Mouse (Mus musculus) kidney, postnatal 4 days (tissue): ENCODE results near the gene Spryd7.
"Not testable (repeated sequence)": the region's sequence is repeated elsewhere in the genome, so short reads cannot be mapped to it uniquely, and the experiment has no call there.

Experiments
- DNase-seq, 2 experiments: peaks; one replicate each; pipeline ENCODE4 v3.0.0; 2021; ENCODE audit warnings: mixed read lengths in 2 of 2

Spryd7 gene

DNA sequence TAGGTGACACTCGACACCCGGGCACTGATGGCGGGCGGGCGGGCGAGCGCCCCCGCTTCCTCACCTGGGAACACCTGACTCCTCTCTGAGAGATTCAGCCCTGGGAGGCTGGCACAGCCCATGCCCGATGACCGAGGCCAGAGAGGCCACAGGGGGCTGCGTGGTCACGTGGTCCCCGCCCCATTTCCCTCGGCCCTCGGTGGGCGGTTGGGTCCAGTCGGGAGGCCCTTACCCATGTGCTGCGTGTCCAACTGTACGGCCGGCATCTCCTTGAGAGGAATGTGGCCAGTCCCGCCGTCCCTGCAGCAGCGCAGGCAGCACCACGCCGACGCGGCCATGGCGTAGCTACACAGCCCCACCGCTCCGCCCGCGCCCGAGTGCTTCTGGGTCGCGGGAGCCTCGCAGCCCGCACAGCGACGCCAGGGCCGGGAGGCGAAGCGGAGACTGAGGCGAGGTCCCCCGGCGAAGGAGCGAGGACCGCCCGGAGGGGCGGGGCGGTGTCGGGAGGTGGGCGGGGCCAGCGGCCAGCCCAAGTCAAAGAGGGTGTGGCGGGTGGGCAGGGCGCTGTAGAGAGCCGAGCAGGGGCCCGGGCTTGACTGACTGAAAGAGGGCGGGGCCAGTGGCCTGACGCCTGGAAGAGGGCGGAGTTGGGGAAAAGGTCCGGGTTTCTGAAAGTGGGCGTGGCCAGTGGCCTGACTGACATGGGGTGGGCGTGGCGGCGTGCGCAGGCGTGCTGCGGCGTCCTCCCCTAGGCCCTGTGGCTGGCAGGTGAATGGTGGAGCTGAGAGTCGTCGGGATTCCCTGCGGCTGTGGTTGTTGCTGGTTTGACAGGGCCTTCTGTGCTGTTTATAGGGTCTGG is at the start of gene Spryd7:
Gene Spryd7, minus strand, starts transcription at position 598 of the 859 bp plus-strand sequence.
- DNase-seq = peak; percentile 97 to 98

DNA sequence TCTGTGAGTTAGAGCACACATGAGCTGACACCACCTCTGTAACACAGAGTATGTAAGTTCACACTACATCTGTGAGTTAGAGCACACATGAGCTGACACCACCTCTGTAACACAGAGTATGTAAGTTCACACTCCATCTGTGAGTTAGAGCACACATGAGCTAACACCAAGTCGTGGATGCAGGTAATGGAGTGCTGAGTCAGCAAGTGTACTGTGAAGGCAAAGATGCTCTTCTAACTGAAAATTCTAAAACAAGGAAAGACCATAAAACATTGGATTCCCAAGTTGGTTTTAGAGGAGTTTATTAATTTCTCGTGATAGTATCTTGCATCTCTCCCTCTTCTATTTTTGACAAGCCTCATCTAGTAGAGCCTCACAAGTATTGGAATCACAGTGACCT is 49.4 kb upstream of the Spryd7 start:
- DNase-seq = not testable (repeated sequence)

DNA sequence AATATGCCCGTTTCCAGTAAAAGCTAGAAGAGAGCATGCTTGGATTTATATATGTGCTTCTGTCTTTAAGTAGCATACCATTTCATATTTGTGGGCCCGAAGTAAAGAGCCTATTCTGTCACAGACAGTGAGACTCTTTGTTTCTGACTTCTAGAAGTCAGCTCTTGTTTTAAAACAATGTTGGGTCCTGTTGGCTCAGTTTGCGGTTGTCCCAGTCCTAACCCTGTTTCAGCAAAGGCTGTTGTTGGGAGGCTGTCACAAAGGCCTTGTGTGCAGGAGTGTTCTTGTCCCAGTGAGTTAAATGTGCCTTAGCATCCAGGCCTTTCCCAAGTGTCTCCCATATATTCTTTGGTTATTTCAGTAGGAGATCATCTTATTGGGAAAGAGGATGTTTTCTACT is 47.4 kb upstream of the Spryd7 start:
- DNase-seq = no peak

DNA sequence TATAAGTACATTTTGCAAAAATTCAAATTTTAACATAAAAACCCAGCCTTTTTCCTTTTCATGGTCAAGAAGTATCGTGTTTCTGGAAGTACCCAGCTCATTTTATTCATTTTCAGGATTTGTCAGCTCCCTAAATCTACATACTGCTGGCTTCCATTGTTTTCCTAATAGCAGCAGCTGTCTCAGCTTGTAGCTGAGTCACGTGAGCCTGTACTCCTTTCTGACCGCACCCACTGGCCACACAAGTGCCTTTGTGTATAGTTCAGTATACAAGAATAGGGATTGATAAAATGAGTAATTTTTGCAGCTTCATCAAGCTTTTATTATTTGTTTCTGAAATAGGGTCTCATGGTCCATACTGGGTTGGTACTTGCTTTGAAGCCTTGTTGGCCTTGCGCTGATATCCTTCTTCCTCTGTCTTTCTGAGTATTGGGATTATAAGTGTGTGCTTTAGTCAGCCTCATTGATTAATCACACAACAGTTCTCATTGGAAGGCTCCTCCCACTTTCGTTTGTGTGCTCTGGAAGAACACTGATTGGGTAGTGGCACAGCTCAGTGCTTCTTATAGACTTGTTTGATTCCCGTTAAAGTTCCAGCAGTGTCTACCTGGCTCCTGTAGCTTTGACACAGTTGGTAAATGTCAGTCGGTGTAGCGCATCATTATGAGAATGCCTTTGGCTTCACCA is 46.5 kb upstream of the Spryd7 start:
- no peak for DNase-seq

DNA sequence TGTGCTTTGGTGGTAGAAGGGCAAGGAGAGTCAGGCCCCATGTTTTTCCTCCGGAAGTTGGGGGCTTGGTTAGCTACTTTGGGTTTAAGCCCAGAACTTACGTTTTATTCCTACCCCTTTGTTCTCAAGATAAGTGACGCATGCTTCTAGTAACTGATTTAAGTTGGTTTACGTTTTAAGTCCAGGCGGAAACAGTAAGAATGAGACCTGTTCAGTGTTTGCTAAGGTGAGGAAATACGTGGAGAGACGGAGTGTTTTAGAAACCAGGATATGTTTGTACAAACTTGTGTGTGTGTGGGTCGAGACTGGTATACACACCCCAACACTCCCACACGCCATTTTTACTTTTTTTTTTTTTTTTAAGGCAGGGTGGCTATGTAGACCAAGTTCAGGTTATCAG is 44.7 kb upstream of the Spryd7 start:
- DNase-seq = no peak

DNA sequence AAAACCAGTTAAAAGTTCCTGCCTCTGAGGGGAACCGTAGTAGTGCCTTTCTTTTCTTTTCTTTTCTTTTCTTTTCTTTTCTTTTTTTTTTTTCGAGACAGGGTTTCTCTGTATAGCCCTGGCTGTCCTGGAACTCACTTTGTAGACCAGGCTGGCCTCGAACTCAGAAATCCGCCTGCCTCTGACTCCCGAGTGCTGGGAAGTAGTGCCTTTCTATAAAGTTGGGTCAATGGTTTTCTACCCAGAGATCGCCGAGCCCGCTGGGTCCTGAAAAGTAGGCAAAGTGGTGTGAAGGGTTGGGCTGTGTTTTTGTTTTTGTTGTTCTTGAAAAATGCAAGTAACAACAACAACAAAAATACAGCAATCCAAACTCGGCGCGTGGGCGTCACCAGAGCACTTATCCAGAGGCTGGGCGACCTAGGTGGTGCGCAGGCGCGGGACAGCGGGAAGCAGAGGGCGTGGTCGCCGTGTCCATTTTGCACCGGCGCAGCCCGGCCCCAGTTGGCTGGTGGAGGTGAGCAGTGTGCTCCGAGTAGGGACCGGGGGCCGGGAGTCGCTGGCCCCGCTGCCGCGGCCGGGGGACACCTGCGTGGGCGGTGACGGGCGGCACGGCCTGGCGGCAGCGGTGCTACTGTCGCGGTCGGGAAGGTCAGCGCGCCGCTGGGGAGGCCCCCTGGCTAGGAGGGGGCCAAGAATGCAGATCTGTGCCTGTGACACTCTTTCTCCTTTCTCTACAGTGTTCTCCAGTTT is 42.5 kb upstream of the Spryd7 start:
- DNase-seq = peak; percentile 93 to 96

DNA sequence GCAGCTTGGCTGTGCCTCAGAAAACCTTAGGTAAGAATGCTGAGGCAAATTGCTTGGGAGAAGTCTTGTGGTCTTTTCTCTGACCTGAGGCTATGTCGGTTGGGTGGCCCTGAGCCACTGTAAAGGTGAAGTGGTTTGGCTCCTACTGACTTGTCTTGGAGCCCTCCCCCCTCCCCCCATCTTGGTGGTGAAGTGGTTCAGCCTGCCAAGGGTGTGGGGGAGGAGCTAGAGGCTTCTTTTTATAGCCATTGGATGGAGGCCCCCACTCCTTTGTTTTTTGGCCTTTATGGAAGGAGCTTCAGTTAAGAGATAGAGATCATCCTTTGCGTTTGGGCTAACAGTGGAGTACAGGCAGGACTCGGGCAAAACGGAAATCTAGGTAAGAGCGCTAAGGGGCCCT is 41.3 kb upstream of the Spryd7 start, which contains the start of gene Trim13:
Gene Trim13, plus strand, starts transcription at position 280 of the 400 bp plus-strand sequence.
- DNase-seq = no peak

DNA sequence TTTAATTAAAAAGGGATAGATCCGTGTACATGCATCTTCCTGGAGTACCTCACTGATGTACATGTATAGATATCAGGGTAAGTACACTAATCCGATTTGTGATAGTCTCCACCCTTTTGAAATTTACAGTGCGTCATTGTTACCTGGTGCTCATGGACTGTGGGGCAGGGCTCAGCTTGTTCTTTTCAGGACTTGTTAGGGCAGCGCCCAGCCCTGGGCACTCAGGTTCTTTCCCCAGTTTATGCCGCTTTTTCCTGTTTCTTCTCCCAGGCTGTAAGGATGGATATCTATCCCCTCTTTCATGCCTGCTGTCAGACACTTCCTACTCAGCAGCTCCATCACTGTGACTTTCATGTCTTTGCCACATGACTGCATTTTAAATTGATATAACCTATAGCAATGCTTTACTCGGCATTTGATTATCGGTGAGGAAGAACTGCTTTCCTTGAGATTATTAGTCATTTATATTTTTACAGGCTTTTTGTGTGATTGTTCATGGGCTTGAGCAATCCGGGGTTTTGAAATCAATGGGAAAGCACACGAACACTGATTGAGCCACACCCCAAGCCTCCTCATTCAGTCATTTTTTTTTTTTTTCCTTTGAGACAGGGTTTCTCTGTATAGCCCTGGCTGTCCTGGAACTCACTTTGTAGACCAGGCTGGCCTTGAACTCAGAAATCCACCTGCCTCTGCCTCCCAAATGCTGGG is 40.2 kb upstream of the Spryd7 start:
- no peak for DNase-seq

DNA sequence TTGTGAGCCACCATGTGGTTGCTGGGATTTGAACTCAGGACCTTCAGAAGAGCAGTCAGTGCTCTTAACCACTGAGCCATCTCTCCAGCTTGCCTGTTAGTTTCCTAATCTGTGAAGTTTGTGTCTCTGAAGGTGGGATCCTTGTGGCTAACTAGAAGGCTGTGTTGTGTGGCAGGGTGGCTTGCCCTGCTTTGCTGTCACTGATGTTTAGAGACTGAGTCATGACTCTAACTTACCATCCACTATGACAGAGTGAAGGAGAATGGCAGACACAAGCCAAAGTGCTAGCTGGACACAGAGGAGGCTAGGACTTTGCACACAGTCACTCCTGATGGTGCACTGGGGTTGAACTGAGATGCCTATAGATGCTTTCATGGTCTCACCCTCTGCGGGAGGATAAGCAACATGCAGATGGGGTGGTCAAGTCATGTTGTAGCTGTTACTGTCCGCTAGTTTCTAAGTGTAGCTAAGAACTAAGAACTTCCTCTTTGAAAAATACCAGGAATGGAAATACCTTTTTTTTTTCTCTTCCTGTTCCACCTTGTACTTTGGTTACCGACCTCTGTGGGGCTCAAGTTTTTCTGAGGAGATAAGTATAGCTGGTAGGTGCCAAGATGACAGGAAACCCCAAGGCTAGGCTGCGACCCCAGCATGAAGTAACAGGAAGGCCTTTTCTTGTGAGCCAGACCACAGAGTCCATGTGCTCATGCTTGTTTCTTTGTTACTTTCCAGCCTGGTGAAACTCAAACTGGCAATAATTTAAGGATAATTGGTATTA is 32.8 kb upstream of the Spryd7 start:
- no peak for DNase-seq

DNA sequence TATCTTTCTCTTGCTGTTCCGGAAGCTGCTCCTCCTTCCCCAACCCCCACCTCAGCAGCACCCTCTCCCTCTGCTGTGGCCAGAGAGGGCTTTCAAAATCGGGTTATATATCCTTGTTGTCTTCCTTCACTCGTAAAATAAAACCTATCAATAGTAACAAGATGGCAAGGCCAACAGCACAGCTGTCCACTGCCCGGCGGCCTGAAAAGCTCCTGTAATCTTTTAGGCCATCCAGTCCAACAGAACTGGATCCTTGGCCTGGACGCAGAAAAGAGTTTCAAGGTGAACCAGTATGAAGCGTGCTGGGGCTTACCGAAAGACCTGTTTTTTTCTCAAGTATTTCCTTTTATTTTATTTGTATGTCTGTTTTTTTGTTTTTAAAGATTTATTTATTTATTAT is 19.3 kb upstream of the Spryd7 start:
- no peak for DNase-seq

DNA sequence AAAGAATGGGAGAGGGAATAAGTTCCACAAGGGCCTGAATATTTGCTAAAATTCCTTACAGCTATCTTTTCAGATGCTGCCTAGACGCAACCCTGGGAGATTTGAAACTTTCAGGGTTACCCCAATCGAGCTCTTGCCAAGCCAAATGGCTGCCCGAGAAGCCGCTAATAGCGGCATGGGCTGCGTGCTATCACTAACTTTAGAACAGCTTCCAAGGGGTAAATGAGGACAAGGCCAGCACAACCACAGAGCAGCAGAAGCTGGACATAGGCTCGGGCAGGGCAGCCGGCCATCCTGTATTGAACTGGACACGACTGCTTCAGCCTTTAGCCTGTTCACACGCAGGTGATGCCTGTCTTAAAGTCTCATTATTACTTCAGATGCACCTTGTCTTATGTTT is 18.4 kb upstream of the Spryd7 start:
- no peak for DNase-seq

DNA sequence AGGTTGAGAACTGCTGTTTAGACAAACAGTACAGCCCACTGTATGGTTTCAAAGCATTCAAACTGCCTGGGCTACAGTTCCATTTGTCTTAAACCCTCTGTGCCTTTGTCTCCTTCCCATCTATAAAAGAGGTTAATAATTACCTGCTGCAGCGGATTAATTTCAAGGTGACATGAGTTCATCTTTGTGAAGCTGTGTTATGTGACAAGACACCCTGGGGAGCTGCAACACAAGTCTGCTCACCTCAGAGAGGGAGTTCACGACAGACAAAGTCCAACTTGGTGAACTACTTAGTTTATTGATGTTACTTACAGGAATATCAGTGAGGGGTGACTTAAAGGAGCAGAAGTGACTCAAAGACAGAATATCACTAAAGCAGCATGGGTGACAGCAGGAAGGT is 15.4 kb upstream of the Spryd7 start:
- DNase-seq = no peak

DNA sequence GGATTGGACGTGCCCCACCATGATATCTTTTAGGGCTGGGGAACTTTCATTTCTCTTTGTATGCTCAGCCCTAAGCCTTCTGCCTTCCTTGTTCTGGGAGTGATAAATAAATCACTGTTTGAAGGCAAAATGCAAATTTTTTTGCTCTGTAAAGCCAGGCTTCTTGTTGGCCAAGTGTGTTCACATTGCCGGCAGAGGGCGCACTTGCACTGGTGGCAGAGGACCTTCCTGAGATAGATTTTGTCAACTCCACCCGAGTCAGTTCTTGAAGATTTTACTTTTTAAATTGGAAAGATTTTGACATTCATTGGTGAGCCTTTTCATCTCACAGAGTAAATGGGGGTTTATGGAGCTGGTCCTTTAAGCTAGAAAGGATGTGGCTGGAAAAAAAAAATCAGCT is 14.7 kb upstream of the Spryd7 start:
- peak; percentile 96 for DNase-seq

DNA sequence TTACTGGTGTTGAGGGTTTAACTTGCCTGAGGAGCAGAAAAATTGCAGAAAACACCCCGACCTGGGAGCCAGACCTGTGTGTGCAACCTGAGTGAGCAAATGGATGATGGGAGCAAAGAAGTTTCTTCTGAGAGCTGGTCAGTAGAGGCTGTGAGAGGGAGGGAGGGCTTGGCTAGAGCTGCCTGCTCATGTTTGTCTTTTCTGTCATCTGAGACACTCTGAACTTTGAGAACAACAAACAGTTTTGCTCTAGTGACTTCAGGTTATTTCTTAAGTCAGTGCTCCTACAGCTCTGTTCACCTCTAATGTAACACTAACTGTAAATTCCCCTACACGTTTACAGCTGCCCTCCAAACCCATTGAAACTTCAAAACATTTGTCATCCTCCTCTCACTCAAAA is 12.7 kb upstream of the Spryd7 start:
- DNase-seq = no peak

DNA sequence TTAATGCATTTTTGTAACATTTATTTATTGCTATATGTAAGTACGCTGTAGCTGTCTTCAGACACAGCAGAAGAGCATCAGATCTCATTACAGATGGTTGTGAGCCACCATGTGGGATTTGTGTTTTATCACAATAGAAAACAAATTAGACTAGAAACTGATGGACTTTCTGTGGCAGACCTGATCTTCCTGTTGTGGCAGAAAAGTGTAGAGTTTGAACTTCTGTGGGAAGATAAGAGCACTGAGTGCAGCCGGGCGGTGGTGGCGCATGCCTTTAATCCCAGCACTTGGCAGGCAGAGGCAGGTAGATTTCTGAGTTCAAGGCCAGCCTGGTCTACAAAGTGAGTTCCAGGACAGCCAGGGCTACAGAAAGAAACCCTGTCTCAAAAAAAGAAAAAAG is 9.5 kb upstream of the Spryd7 start:
- not testable (repeated sequence) for DNase-seq

DNA sequence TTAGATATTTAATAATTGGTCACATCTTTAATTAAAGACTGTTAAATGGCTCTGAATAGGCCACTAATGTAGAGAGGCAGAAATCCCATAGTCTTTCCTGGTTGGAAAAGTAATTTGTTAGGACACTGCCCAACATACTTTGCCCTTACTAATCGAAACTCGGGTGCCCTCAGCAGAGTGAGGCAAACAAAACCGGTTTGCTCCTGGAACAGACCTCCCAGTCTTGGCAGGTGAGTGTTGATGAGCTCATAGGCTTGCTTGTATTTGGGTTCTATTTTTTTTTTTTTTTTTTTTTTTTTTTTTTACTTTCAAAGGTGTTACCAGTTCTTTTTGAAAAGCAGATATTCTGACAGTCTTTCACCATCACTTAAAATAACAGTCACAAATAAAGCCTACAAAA is 3.2 kb upstream of the Spryd7 start:
- DNase-seq = no peak

DNA sequence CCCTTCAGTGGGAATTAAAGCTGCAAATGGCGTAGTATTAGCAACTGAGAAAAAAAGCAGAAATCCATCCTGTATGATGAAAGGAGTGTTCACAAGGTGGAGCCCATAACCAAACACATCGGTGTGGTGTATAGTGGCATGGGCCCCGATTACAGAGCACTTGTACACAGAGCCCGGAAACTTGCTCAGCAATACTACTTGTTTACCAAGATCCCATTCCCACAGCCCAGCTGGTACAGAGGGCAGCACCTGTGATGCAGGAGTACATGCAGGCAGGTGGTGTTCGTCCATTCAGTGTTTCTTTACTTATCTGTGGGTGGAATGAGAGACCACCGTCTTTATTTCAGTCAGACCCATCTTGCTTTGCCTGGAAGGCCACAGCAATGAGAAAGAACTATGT is 2.2 kb upstream of the Spryd7 start:
- DNase-seq = no peak

DNA sequence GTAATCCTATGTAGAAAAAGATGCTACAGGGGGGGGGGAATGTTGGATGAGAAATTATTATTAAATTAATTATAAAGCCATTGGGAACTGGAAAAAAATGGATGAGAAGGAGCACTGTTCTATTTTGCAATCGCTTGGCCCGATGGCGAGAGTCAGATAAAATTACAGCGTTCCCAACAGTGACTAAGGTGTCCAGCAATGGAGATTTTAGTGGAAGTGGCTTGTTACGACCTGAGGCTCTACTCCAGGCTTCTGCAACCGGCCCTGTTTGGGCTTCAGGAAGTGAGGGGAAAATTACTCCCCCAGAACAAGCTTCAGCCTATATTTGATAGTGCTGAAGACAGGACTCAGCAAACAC is 776 bp downstream of the Spryd7 start:
- no peak for DNase-seq

DNA sequence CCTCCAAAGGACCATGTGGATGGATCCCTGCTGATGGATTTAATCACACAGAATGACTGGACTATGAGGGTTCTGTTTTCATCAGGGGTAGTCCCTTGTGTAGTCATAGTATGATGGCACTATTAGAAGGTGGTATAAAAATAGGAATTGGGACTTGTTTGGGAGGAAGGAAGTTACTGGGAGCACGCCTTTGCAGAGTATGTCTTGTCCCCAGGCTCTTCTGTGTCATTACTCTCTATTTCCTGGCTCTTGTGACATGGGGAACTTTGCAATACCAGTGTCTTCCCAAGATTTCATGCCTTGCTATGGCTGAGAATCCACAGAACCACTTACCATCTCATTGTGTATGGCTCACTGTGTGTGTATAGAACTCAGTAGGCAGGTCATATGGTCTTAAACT is 8.1 kb downstream of the Spryd7 start:
- no peak for DNase-seq

DNA sequence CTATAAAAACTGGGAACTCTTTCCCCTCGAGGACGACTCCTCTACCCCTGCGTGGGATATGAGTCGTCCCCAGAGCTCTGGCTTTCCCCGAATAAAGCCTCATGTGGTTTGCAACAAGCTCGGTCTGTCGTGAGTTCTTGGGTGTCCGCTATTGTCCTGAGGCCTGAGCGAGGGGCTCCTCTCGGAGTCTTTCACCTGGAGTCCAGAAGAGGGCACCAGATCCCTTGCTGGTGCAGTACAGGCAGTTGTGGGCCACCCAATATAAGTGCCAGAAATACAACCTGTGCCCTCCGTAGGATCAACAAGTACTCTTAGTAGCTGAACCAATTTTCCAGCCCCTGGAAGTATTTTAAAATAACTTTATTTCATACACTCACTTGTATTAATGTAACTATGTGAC is 18.9 kb downstream of the Spryd7 start:
- not testable (repeated sequence) for DNase-seq

DNA sequence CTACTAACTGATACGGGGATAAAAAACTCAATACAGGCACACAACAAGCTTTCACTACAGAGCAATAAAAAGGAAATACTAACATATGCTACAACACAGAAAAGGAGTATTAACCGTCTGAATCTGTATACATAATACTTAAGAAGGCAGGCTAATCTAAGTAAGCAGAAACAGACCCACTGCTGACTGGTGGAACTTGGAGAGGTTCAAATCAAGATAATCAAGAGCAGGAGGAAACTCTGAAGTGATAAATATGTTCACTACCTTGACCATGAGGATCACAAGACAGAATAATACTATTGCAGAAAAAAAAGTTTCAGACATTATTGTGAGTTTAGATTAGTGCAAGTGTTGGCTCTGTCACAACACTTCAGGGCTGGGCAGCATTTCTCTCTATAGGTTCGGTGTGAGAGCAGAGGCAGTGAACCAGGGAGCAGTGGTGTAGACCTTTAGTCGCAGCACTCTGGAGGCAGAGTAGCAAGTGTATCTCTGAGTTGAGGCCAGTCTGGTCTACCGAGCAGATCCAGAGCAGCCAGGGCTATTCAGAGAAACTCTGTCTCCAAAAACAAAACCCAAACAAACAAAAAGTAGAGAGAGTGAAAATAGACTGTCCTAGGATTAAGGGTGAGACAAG is 19.9 kb downstream of the Spryd7 start:
- no peak for DNase-seq

DNA sequence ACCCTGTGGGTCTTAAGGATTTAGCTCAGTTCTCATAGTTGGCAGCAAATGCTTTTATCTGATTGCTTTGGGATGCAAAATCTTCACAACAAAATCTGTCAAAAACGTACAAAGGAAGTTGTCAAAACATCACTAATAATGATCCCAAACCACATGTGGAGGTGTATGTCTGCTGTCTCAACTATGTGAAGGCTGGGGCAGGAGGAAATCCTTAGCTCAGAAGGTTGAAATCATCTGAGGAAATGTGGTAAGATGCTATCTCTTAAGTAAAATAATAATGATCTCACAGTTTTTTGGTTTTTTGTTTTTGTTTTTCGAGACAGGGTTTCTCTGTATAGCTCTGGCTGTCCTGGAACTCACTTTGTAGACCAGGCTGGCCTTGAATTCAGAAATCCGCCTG is 20.9 kb downstream of the Spryd7 start:
- no peak for DNase-seq
